Mouse (Mus musculus): Measurements from ENCODE around the gene Ccdc57.

Ccdc57 gene

DNA sequence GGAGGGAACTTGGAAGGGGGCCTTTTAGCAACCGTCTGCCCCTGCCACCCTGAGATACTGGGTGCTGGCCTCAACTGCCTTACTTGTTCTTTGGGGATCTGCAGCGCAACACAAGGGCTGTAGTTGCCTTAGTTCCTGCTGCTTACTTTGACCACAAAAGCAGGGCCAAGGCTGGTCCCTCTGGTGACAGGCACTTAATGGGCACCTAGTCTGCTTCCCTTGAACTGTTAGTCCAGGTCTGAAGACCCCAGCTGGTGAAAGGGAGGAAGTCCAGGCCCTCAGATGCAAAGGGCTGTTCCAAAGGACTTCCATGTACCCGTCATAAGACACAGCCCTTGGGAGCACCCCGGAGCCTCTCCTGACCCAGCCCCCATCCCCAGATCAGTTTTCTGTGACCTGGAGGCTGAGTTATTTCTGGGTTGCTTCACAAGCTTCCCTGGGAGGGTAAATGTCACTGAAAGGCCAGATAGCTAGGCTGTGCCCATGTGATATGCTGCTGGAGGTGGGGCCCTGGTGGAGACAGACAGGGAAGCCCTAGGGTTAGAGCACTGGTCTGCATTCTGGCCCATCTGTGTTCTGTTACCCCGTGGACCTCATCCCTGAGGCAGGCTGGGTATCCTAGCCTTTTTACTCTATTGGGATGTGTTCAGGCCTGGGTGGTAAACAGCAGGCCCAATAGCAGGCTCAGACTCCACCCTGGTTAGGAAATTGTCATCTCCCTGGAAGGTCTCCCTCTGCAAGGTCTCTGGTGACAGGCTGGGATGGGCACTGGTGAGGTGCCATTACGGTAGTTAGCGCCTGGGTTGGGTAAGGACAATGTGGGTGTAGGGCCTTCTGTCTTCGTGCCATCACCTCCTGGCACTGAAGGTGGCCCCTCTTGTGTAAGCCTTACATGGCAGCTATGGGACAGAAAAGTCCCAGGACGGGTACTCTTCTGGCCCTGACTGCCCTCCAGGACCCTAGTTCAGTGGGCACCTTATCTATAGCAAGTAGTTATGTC is 19.4 kb upstream of the Ccdc57 start:
- DNase-seq (ENCODE audit: low spot score), result no peak

GRCm38 (mm10) chr11:120951237-120951636 is 18.6 kb upstream of the Ccdc57 start:
- no peak for DNase-seq (ENCODE audit: low spot score)

GRCm38 (mm10) chr11:120950281-120951202 is 17.9 kb upstream of the Ccdc57 start:
- DNase-seq (ENCODE audit: low spot score), result peak; percentile 42

- DNase-seq (ENCODE audit: low spot score), result no peak
These were observed 17.2 kb upstream of the Ccdc57 start for GRCm38 (mm10) chr11:120949863-120950262.

- no peak for DNase-seq (ENCODE audit: low spot score)
These were observed 16.5 kb upstream of the Ccdc57 start for GRCm38 (mm10) chr11:120948861-120949851.

DNA sequence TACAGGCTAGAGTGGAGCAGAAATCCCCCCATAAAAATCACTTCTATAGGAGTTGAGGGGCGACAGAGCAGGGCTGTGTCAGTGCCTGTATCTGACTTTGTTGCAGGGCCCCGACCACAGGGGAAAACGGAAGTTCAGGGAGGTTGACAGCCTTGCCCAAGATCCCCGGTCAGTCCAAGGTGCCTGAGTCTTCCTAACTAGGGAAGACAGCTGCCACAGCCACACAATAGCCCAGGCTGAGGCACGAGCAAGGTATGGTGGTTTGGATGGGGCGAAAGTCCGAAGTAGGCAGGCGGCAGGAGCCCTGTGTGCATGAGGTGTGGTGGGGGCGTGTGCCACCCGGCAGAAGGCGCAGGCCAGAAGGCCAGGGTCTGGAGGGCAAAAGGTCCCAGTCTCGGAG is 15.7 kb upstream of the Ccdc57 start, which contains the start of gene Slc16a3:
Gene Slc16a3 (plus strand): TSS at position 153 of the 400 bp plus-strand sequence.
- DNase-seq (ENCODE audit: low spot score), result no peak

DNA sequence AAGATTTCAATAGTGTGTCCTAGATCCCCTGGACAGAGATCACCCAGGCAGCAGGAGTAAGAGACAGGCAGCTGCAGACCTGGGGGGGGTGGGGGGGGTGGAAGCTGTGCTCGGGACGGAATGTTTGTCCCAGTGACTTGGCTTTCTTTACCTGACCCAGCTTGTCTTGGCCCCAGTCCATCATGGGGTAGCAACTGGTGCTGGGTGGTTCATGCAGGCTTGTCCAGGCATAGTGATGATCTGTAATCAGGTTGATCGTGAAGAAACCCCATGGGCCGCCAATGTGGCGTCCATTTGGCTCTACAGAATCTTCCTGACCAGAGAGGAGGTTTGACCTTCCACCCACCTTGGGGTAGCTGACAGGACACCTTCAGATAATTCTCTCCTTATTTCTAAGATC is 13.3 kb upstream of the Ccdc57 start:
- DNase-seq (ENCODE audit: low spot score), result no peak

- DNase-seq (ENCODE audit: low spot score), result no peak
These were observed 12.6 kb upstream of the Ccdc57 start for GRCm38 (mm10) chr11:120945266-120945665.

GRCm38 (mm10) chr11:120940959-120941358 is 8.3 kb upstream of the Ccdc57 start:
- DNase-seq (ENCODE audit: low spot score), result no peak

GRCm38 (mm10) chr11:120939712-120940341 is 7.2 kb upstream of the Ccdc57 start:
- DNase-seq (ENCODE audit: low spot score), result no peak

- no peak for DNase-seq (ENCODE audit: low spot score)
These were observed 6.1 kb upstream of the Ccdc57 start for GRCm38 (mm10) chr11:120938795-120939194.

GRCm38 (mm10) chr11:120937976-120938375 is 5.3 kb upstream of the Ccdc57 start:
- no peak for DNase-seq (ENCODE audit: low spot score)

GRCm38 (mm10) chr11:120931479-120931878 is 1.2 kb downstream of the Ccdc57 start:
- DNase-seq (ENCODE audit: low spot score), result no peak

DNA sequence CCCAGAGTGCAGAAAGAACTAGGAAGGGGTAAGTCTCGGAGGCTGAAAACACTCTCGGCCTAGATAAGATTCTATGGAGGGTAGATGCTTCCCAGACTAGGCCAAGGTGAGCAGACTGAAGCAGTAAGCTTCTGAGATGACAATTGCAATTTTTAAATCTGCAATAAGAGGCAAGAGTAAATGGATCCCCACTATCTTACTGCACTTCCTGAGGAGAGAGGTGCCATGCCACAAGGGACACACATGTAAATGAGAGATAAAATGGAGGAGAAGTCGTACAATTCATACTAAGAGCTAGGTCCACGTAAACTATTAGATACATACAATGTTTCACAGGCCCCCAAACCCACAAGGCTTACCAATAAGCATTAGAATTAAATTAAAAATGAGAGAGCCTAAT is 4.2 kb downstream of the Ccdc57 start:
- DNase-seq (ENCODE audit: low spot score), result no peak

- no peak for DNase-seq (ENCODE audit: low spot score)
These were observed 10.1 kb downstream of the Ccdc57 start for GRCm38 (mm10) chr11:120922528-120922927.

GRCm38 (mm10) chr11:120917756-120918155 is 14.9 kb downstream of the Ccdc57 start:
- DNase-seq (ENCODE audit: low spot score), result no peak

- DNase-seq (ENCODE audit: low spot score), result no peak
These were observed 16.2 kb downstream of the Ccdc57 start for GRCm38 (mm10) chr11:120916477-120916876.

GRCm38 (mm10) chr11:120913796-120914195 is 18.9 kb downstream of the Ccdc57 start:
- no peak for DNase-seq (ENCODE audit: low spot score)

DNA sequence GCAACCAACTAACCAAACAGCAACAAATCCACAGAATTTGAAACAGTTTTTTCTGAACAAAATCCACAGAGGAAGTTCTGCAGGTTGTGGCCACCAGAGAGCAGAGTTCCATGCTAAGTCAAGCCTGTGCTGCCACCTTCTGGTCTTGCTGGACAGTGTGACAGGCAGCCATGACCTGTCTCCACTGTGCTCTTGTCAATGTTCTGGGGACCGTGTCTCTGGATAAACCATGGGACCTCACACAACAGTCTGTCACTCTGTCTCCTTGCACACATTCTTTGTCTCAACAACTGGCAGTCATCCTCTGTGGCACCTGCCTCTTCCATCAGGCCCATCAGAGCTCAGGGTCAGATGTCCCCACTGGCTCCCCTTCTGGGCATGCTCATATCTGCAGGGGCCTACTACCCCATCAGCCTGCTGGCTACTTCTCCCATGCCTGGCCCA is 27.2 kb downstream of the Ccdc57 start:
- peak; percentile 80 for DNase-seq (ENCODE audit: low spot score)

GRCm38 (mm10) chr11:120904561-120904960 is 28.1 kb downstream of the Ccdc57 start:
- DNase-seq (ENCODE audit: low spot score), result no peak
